Mouse (Mus musculus): ENCODE data around the gene Pbx2. TPM values are rescaled to one million over a fixed set of nuclear protein-coding genes. Genes with fewer than 3 reads are reported as not detected.

Gene Pbx2
- polyA plus RNA-seq, 1 experiment from 2014 or later, result 6.9 TPM

GRCm38 (mm10) chr17:34592581-34593549 lies 1.8 kb downstream of the Pbx2 start:
- Histone ChIP-seq H3K27ac (ENCODE audit: low read length) (peak overlapping the region; percentile 99), H3K27me3 (replicated peaks; ENCODE audit: control insufficient read depth, insufficient read depth, low read length) (no peaks in the 10 kb centered on the region), H3K36me3 (ENCODE audit: control insufficient read depth, insufficient read depth, low read length) (peaks cover 12% of the 10 kb centered on the region), H3K9me3 (ENCODE audit: control insufficient read depth, low read length) (no peaks in the 10 kb centered on the region), H3K4me1 (ENCODE audit: control insufficient read depth, insufficient read depth, low read length) (peaks cover 57% of the 10 kb centered on the region), H3K4me2 (ENCODE audit: low read depth, low read length) (peak overlapping the region; percentile 92), H3K4me3 (ENCODE audit: low read length) (peak overlapping the region; percentile 90), H3K9ac (ENCODE audit: low read depth, low read length) (peak overlapping the region; percentile 99)
- WGBS, result 1% methylated on average over 32 of the region's 32 CpGs
- ATAC-seq, result peak; percentile 10

- H3K4me1 ChIP-seq (ENCODE audit: control insufficient read depth, insufficient read depth, low read length), result peaks cover 55% of the 10 kb centered on the region
- H3K4me3 ChIP-seq (ENCODE audit: low read length), result peak overlapping the region; percentile 90
- H3K9me3 ChIP-seq (ENCODE audit: control insufficient read depth, low read length), result no peaks in the 10 kb centered on the region
- WGBS, result 35% methylated on average over 34 of the region's 34 CpGs
- H3K27ac ChIP-seq (ENCODE audit: low read length), result no peak overlapping the region; the same call in 1 of the 2 replicates
- peak overlapping the region; percentile 99 for H3K9ac ChIP-seq (ENCODE audit: low read depth, low read length)
- peaks cover 12% of the 10 kb centered on the region for H3K36me3 ChIP-seq (ENCODE audit: control insufficient read depth, insufficient read depth, low read length)
- ATAC-seq, result no peak
- H3K4me2 ChIP-seq (ENCODE audit: low read depth, low read length), result peak overlapping the region; percentile 92
- H3K27me3 ChIP-seq (replicated peaks; ENCODE audit: control insufficient read depth, insufficient read depth, low read length), result no peaks in the 10 kb centered on the region
Measured at GRCm38 (mm10) chr17:34593752-34594525, 2.9 kb downstream of the Pbx2 start.

GRCm38 (mm10) chr17:34596098-34596497 lies 5.0 kb downstream of the Pbx2 start:
- no peaks in the 10 kb centered on the region for H3K27me3 ChIP-seq (replicated peaks; ENCODE audit: control insufficient read depth, insufficient read depth, low read length)
- 57% methylated on average over 8 of the region's 8 CpGs for WGBS
- H3K4me3 ChIP-seq (ENCODE audit: low read length), result no peak overlapping the region
- ATAC-seq, result no peak
- peaks cover 34% of the 10 kb centered on the region for H3K4me1 ChIP-seq (ENCODE audit: control insufficient read depth, insufficient read depth, low read length)
- no peak overlapping the region for H3K27ac ChIP-seq (ENCODE audit: low read length)
- H3K9ac ChIP-seq (ENCODE audit: low read depth, low read length), result no peak overlapping the region
- H3K9me3 ChIP-seq (ENCODE audit: control insufficient read depth, low read length), result no peaks in the 10 kb centered on the region
- no peak overlapping the region for H3K4me2 ChIP-seq (ENCODE audit: low read depth, low read length)
- H3K36me3 ChIP-seq (ENCODE audit: control insufficient read depth, insufficient read depth, low read length), result peaks cover 19% of the 10 kb centered on the region

- peaks cover 35% of the 10 kb centered on the region for H3K4me1 ChIP-seq (ENCODE audit: control insufficient read depth, insufficient read depth, low read length)
- H3K4me2 ChIP-seq (ENCODE audit: low read depth, low read length), result no peak within 1 kb of the TSS
- peak within 1 kb of the TSS; percentile 40; the same call in 1 of the 2 replicates for H3K9ac ChIP-seq (ENCODE audit: low read depth, low read length)
- H3K36me3 ChIP-seq (ENCODE audit: control insufficient read depth, insufficient read depth, low read length), result peaks cover 19% of the 10 kb centered on the region
- peak within 1 kb of the TSS; percentile 28 for H3K27ac ChIP-seq (ENCODE audit: low read length)
- H3K4me3 ChIP-seq (ENCODE audit: low read length), result no peak within 1 kb of the TSS
- ATAC-seq, result no peak
- no peaks in the 10 kb centered on the region for H3K27me3 ChIP-seq (replicated peaks; ENCODE audit: control insufficient read depth, insufficient read depth, low read length)
- 12% methylated on average over 6 of the region's 6 CpGs for WGBS
- no peaks in the 10 kb centered on the region for H3K9me3 ChIP-seq (ENCODE audit: control insufficient read depth, low read length)
Measured at GRCm38 (mm10) chr17:34597566-34598095, 6.6 kb downstream of the Pbx2 start, which contains the start of gene Ager. Gene Ager (plus strand): TSS chr17:34597862.

- peaks cover 27% of the 10 kb centered on the region for H3K4me1 ChIP-seq (ENCODE audit: control insufficient read depth, insufficient read depth, low read length)
- ATAC-seq, result no peak
- H3K27me3 ChIP-seq (replicated peaks; ENCODE audit: control insufficient read depth, insufficient read depth, low read length), result no peaks in the 10 kb centered on the region
- no peak overlapping the region for H3K4me2 ChIP-seq (ENCODE audit: low read depth, low read length)
- no peaks in the 10 kb centered on the region for H3K9me3 ChIP-seq (ENCODE audit: control insufficient read depth, low read length)
- no peak overlapping the region for H3K27ac ChIP-seq (ENCODE audit: low read length)
- no peak overlapping the region for H3K4me3 ChIP-seq (ENCODE audit: low read length)
- peaks cover 16% of the 10 kb centered on the region for H3K36me3 ChIP-seq (ENCODE audit: control insufficient read depth, insufficient read depth, low read length)
- 77% methylated on average over 9 of the region's 9 CpGs for WGBS
- peak overlapping the region; percentile 10; the same call in 1 of the 2 replicates for H3K9ac ChIP-seq (ENCODE audit: low read depth, low read length)
Measured at GRCm38 (mm10) chr17:34599891-34600290, 8.8 kb downstream of the Pbx2 start.

- peaks cover 33% of the 10 kb centered on the region for H3K4me1 ChIP-seq (ENCODE audit: control insufficient read depth, insufficient read depth, low read length)
- ATAC-seq, result no peak
- 88% methylated on average over 12 of the region's 12 CpGs for WGBS
Measured at GRCm38 (mm10) chr17:34601796-34602195, 10.7 kb downstream of the Pbx2 start.

GRCm38 (mm10) chr17:34603375-34604060 lies 12.5 kb downstream of the Pbx2 start, which contains the start of gene Rnf5:
Gene Rnf5 (minus strand): TSS chr17:34603690.
- Histone ChIP-seq H3K36me3 (ENCODE audit: control insufficient read depth, insufficient read depth, low read length) (peaks cover 7% of the 10 kb centered on the region), H3K27me3 (replicated peaks; ENCODE audit: control insufficient read depth, insufficient read depth, low read length) (no peaks in the 10 kb centered on the region), H3K4me3 (ENCODE audit: low read length) (peak within 1 kb of the TSS; percentile 89), H3K4me2 (ENCODE audit: low read depth, low read length) (peak within 1 kb of the TSS; percentile 68), H3K9ac (ENCODE audit: low read depth, low read length) (peak within 1 kb of the TSS; percentile 99), H3K4me1 (ENCODE audit: control insufficient read depth, insufficient read depth, low read length) (peaks cover 34% of the 10 kb centered on the region), H3K9me3 (ENCODE audit: control insufficient read depth, low read length) (no peaks in the 10 kb centered on the region), H3K27ac (ENCODE audit: low read length) (peak within 1 kb of the TSS; percentile 92)
- under 1% methylated on average over 30 of the region's 30 CpGs for WGBS
- ATAC-seq, result peak; percentile 96

More at GRCm38 (mm10) chr17:34601796-34602195, 10.7 kb downstream of the Pbx2 start:
- no peaks in the 10 kb centered on the region for H3K9me3 ChIP-seq (ENCODE audit: control insufficient read depth, low read length)
- H3K27me3 ChIP-seq (replicated peaks; ENCODE audit: control insufficient read depth, insufficient read depth, low read length), result no peaks in the 10 kb centered on the region
- no peak overlapping the region for H3K9ac ChIP-seq (ENCODE audit: low read depth, low read length)
- peak overlapping the region; percentile 66; the same call in 1 of the 2 replicates for H3K4me2 ChIP-seq (ENCODE audit: low read depth, low read length)
- H3K36me3 ChIP-seq (ENCODE audit: control insufficient read depth, insufficient read depth, low read length), result peaks cover 7% of the 10 kb centered on the region
- no peak overlapping the region for H3K4me3 ChIP-seq (ENCODE audit: low read length)
- H3K27ac ChIP-seq (ENCODE audit: low read length), result no peak overlapping the region

GRCm38 (mm10) chr17:34604061-34604508 lies 13.0 kb downstream of the Pbx2 start, which contains the start of gene Agpat1:
Gene Agpat1 (plus strand): TSS chr17:34604262.
- peak within 1 kb of the TSS; percentile 89 for H3K4me3 ChIP-seq (ENCODE audit: low read length)
- 0% methylated on average over 35 of the region's 35 CpGs for WGBS
- peaks cover 39% of the 10 kb centered on the region for H3K4me1 ChIP-seq (ENCODE audit: control insufficient read depth, insufficient read depth, low read length)

More at GRCm38 (mm10) chr17:34604061-34604508, 13.0 kb downstream of the Pbx2 start, which contains the start of gene Agpat1:
- Histone ChIP-seq H3K27me3 (replicated peaks; ENCODE audit: control insufficient read depth, insufficient read depth, low read length) (no peaks in the 10 kb centered on the region), H3K9ac (ENCODE audit: low read depth, low read length) (peak within 1 kb of the TSS; percentile 99), H3K36me3 (ENCODE audit: control insufficient read depth, insufficient read depth, low read length) (peaks cover 7% of the 10 kb centered on the region), H3K4me2 (ENCODE audit: low read depth, low read length) (peak within 1 kb of the TSS; percentile 68), H3K27ac (ENCODE audit: low read length) (peak within 1 kb of the TSS; percentile 92), H3K9me3 (ENCODE audit: control insufficient read depth, low read length) (no peaks in the 10 kb centered on the region)
- ATAC-seq, result peak; percentile 92

Data from intestine, embryonic 16.5 days (tissue).